Mouse (Mus musculus): ENCODE results near the gene Pygb. TPM values are rescaled to one million over a fixed set of nuclear protein-coding genes. Genes with fewer than 3 reads are reported as not detected.

Pygb gene
- total RNA-seq, 1 experiment = 10.8 TPM

GRCm38 (mm10) chr2:150830011-150830410 is 43.5 kb downstream of the Pygb start:
- no peak overlapping the region for H3K4me3 ChIP-seq (ENCODE audit: insufficient read depth in 1 of 2, low read depth in 1 of 2, low read length in 2 of 2, poor library complexity in 1 of 2, severe bottlenecking in 1 of 2)
- DNase-seq (ENCODE audit: low read depth, low spot score) = no peak
- H3K4me1 ChIP-seq (ENCODE audit: control insufficient read depth in 2 of 2, insufficient read depth in 2 of 2, low read length in 2 of 2, poor library complexity in 1 of 2) = no peaks in the 10 kb centered on the region
- TF ChIP-seq MAFK (IDR thresholded peaks at IDR 0.05; ENCODE audit: insufficient read depth, low read depth, low read length) (no peak), ZNF384 (IDR thresholded peaks at IDR 0.05; ENCODE audit: low read depth, low read length) (no peak), ZC3H11A (IDR thresholded peaks at IDR 0.05; ENCODE audit: borderline replicate concordance, low read depth, low read length) (no peak), CHD2 (IDR thresholded peaks at IDR 0.05; ENCODE audit: low read depth, low read length) (no peak), HCFC1 (IDR thresholded peaks at IDR 0.05; ENCODE audit: borderline replicate concordance, insufficient read depth, low read length) (no peak)
- no peak overlapping the region for H3K9ac ChIP-seq (ENCODE audit: insufficient read depth, low read depth, low read length, poor library complexity, severe bottlenecking)
- no peaks in the 10 kb centered on the region for H3K9me3 ChIP-seq (ENCODE audit: control insufficient read depth, insufficient read depth, low read depth, low read length)
- H3K36me3 ChIP-seq (ENCODE audit: control insufficient read depth, insufficient read depth, low read length, poor library complexity, severe bottlenecking) = peaks cover 26% of the 10 kb centered on the region; the same call in 1 of the 2 replicates
- in situ Hi-C loops (cut with MboI; ENCODE audit: low sequenced_read_pairs in 2 of 2, unreplicated experiment in 2 of 2) = no loop called here
- no peak overlapping the region for H3K27ac ChIP-seq (ENCODE audit: insufficient read depth, low read depth, low read length, poor library complexity, severe bottlenecking)

- Histone ChIP-seq H3K9me3 (ENCODE audit: control insufficient read depth, insufficient read depth, low read depth, low read length) (no peaks in the 10 kb centered on the region), H3K36me3 (ENCODE audit: control insufficient read depth, insufficient read depth, low read length, poor library complexity, severe bottlenecking) (peaks cover 28% of the 10 kb centered on the region; the same call in 1 of the 2 replicates), H3K27ac (ENCODE audit: insufficient read depth, low read depth, low read length, poor library complexity, severe bottlenecking) (no peak overlapping the region), H3K4me1 (ENCODE audit: control insufficient read depth in 2 of 2, insufficient read depth in 2 of 2, low read length in 2 of 2, poor library complexity in 1 of 2) (no peaks in the 10 kb centered on the region), H3K4me3 (ENCODE audit: insufficient read depth in 1 of 2, low read depth in 1 of 2, low read length in 2 of 2, poor library complexity in 1 of 2, severe bottlenecking in 1 of 2) (no peak overlapping the region), H3K9ac (ENCODE audit: insufficient read depth, low read depth, low read length, poor library complexity, severe bottlenecking) (no peak overlapping the region)
- DNase-seq (ENCODE audit: low read depth, low spot score) = no peak
- in situ Hi-C loops (cut with MboI; ENCODE audit: low sequenced_read_pairs in 2 of 2, unreplicated experiment in 2 of 2) = no loop called here
- TF ChIP-seq MAFK (IDR thresholded peaks at IDR 0.05; ENCODE audit: insufficient read depth, low read depth, low read length) = no peak
Observed at GRCm38 (mm10) chr2:150830911-150831441, 44.4 kb downstream of the Pygb start.

DNA sequence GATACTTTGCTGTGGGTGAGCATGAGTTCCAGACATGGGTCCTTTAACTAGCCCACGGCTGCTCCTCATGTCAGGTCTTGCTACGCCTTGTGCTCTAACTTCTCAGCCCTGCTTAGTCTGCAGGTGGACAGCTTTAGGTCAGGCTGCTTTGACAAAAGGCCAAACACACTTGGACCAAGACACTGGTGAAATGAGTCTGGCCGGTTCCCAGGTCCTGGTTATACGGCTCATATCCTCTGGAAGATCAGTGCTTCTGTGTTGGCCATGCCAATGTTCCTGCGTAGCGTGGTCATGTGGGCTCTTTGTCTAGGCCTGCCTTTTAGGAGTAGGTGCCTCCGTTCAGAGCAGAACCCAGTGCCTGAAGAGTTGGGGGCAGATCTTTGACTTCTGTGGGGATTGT is 45.5 kb downstream of the Pygb start:
- DNase-seq (ENCODE audit: low read depth, low spot score) = no peak
- peaks cover 2 to 6% of the 10 kb centered on the region in 2 experiments for H3K4me1 ChIP-seq (ENCODE audit: control insufficient read depth in 2 of 2, insufficient read depth in 2 of 2, low read length in 2 of 2, poor library complexity in 1 of 2)
- H3K9ac ChIP-seq (ENCODE audit: insufficient read depth, low read depth, low read length, poor library complexity, severe bottlenecking) = no peak overlapping the region
- no peak overlapping the region for H3K4me3 ChIP-seq (ENCODE audit: insufficient read depth in 1 of 2, low read depth in 1 of 2, low read length in 2 of 2, poor library complexity in 1 of 2, severe bottlenecking in 1 of 2)
- no peaks in the 10 kb centered on the region for H3K9me3 ChIP-seq (ENCODE audit: control insufficient read depth, insufficient read depth, low read depth, low read length)
- TF ChIP-seq CHD2 (IDR thresholded peaks at IDR 0.05; ENCODE audit: low read depth, low read length) = no peak
- TF ChIP-seq HCFC1 (IDR thresholded peaks at IDR 0.05; ENCODE audit: borderline replicate concordance, insufficient read depth, low read length) = no peak
- no peak for TF ChIP-seq ZC3H11A (IDR thresholded peaks at IDR 0.05; ENCODE audit: borderline replicate concordance, low read depth, low read length)
- TF ChIP-seq MAFK (IDR thresholded peaks at IDR 0.05; ENCODE audit: insufficient read depth, low read depth, low read length) = no peak
- TF ChIP-seq ZNF384 (IDR thresholded peaks at IDR 0.05; ENCODE audit: low read depth, low read length) = no peak
- H3K27ac ChIP-seq (ENCODE audit: insufficient read depth, low read depth, low read length, poor library complexity, severe bottlenecking) = no peak overlapping the region
- H3K36me3 ChIP-seq (ENCODE audit: control insufficient read depth, insufficient read depth, low read length, poor library complexity, severe bottlenecking) = peaks cover 23% of the 10 kb centered on the region; the same call in 1 of the 2 replicates
- in situ Hi-C loops (cut with MboI; ENCODE audit: low sequenced_read_pairs in 2 of 2, unreplicated experiment in 2 of 2) = no loop called here

- H3K9me3 ChIP-seq (ENCODE audit: control insufficient read depth, insufficient read depth, low read depth, low read length) = no peaks in the 10 kb centered on the region
- no peak overlapping the region for H3K27ac ChIP-seq (ENCODE audit: insufficient read depth, low read depth, low read length, poor library complexity, severe bottlenecking)
- in situ Hi-C loops (cut with MboI; ENCODE audit: low sequenced_read_pairs in 2 of 2, unreplicated experiment in 2 of 2) = no loop called here
- no peak overlapping the region for H3K9ac ChIP-seq (ENCODE audit: insufficient read depth, low read depth, low read length, poor library complexity, severe bottlenecking)
- peaks cover 21% of the 10 kb centered on the region; the same call in 1 of the 2 replicates for H3K36me3 ChIP-seq (ENCODE audit: control insufficient read depth, insufficient read depth, low read length, poor library complexity, severe bottlenecking)
- H3K4me3 ChIP-seq (ENCODE audit: insufficient read depth in 1 of 2, low read depth in 1 of 2, low read length in 2 of 2, poor library complexity in 1 of 2, severe bottlenecking in 1 of 2) = no peak overlapping the region
- TF ChIP-seq HCFC1 (IDR thresholded peaks at IDR 0.05; ENCODE audit: borderline replicate concordance, insufficient read depth, low read length) (no peak), ZC3H11A (IDR thresholded peaks at IDR 0.05; ENCODE audit: borderline replicate concordance, low read depth, low read length) (no peak)
- peaks cover 8 to 13% of the 10 kb centered on the region in 2 experiments for H3K4me1 ChIP-seq (ENCODE audit: control insufficient read depth in 2 of 2, insufficient read depth in 2 of 2, low read length in 2 of 2, poor library complexity in 1 of 2)
- DNase-seq (ENCODE audit: low read depth, low spot score) = no peak
Observed at GRCm38 (mm10) chr2:150834616-150835015, 48.1 kb downstream of the Pygb start.

DNA sequence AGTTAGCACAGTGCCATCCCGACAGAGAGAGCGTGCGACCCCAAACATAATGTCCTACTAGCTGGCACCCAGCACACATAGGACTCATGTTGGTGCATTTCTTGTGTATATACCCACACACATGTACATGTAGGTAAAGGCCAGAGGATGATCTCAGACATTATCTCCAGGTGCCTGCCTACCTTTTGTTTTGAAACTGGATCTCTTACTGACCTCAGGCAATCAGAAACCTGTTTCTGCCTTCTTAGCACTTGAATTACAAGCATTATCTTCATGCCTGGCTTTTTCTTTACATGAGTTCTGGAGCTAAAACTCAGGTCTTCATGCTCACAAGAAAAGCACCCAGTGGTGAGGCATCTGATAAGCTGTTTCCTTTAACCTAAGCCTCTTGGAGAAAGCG is 49.4 kb downstream of the Pygb start:
- in situ Hi-C loops (cut with MboI; ENCODE audit: low sequenced_read_pairs in 2 of 2, unreplicated experiment in 2 of 2) = no loop called here
- no peak for DNase-seq (ENCODE audit: low read depth, low spot score)
- TF ChIP-seq HCFC1 (IDR thresholded peaks at IDR 0.05; ENCODE audit: borderline replicate concordance, insufficient read depth, low read length) = no peak
- TF ChIP-seq ZNF384 (IDR thresholded peaks at IDR 0.05; ENCODE audit: low read depth, low read length) = no peak
- TF ChIP-seq MAFK (IDR thresholded peaks at IDR 0.05; ENCODE audit: insufficient read depth, low read depth, low read length) = no peak
- no peak for TF ChIP-seq ZC3H11A (IDR thresholded peaks at IDR 0.05; ENCODE audit: borderline replicate concordance, low read depth, low read length)
- TF ChIP-seq CHD2 (IDR thresholded peaks at IDR 0.05; ENCODE audit: low read depth, low read length) = no peak
- H3K36me3 ChIP-seq (ENCODE audit: control insufficient read depth, insufficient read depth, low read length, poor library complexity, severe bottlenecking) = peaks cover 20% of the 10 kb centered on the region; the same call in 1 of the 2 replicates
- H3K9ac ChIP-seq (ENCODE audit: insufficient read depth, low read depth, low read length, poor library complexity, severe bottlenecking) = no peak overlapping the region
- H3K27ac ChIP-seq (ENCODE audit: insufficient read depth, low read depth, low read length, poor library complexity, severe bottlenecking) = no peak overlapping the region
- H3K9me3 ChIP-seq (ENCODE audit: control insufficient read depth, insufficient read depth, low read depth, low read length) = no peaks in the 10 kb centered on the region
- peaks cover 8 to 13% of the 10 kb centered on the region in 2 experiments for H3K4me1 ChIP-seq (ENCODE audit: control insufficient read depth in 2 of 2, insufficient read depth in 2 of 2, low read length in 2 of 2, poor library complexity in 1 of 2)
- H3K4me3 ChIP-seq (ENCODE audit: insufficient read depth in 1 of 2, low read depth in 1 of 2, low read length in 2 of 2, poor library complexity in 1 of 2, severe bottlenecking in 1 of 2) = no peak overlapping the region
